Mouse (Mus musculus): ENCODE data around the gene Zbtb46.
A peak's percentile ranks its signal among the peaks of the same experiment; 100 is the strongest.

The Zbtb46 gene

GRCm38 (mm10) chr2:181463008-181463738 is 3.9 kb upstream of the Zbtb46 start:
- DNase-seq: peak; percentile 71

DNA sequence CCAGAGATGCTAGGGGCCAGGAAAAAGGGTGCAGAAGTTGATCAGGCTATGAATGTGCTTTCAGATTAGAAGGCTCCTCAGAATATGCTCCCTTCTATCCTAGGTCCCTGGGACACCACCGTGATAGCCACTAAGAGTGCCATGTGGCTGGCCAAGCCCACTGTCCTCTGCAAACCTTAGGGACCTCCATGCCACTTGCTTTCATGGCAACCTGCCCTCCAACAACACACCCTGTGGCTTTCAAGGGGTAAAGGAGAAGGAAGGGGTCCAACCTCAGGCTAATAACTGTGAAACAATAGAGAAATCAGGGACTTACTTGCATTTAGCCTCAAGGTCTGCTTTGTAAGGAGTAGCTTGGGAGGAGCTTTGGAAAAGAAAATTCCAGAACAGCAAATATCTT is 3.4 kb upstream of the Zbtb46 start:
- no peak for DNase-seq

- no peak for DNase-seq
Measured at GRCm38 (mm10) chr2:181461536-181462100, 2.4 kb upstream of the Zbtb46 start.

GRCm38 (mm10) chr2:181459673-181460621 is 721 bp upstream of the Zbtb46 start:
- peak; percentile 92 for DNase-seq

GRCm38 (mm10) chr2:181458411-181459152 is 644 bp downstream of the Zbtb46 start:
- DNase-seq: peak; percentile 60

- DNase-seq: no peak
Measured at GRCm38 (mm10) chr2:181457831-181458230, 1.4 kb downstream of the Zbtb46 start.

GRCm38 (mm10) chr2:181455899-181456298 is 3.3 kb downstream of the Zbtb46 start:
- DNase-seq: no peak

GRCm38 (mm10) chr2:181453274-181453673 is 6.0 kb downstream of the Zbtb46 start:
- DNase-seq: peak; percentile 52

GRCm38 (mm10) chr2:181452181-181452580 is 7.0 kb downstream of the Zbtb46 start:
- no peak for DNase-seq

- DNase-seq: no peak
Measured at GRCm38 (mm10) chr2:181443016-181443415, 16.2 kb downstream of the Zbtb46 start.

DNA sequence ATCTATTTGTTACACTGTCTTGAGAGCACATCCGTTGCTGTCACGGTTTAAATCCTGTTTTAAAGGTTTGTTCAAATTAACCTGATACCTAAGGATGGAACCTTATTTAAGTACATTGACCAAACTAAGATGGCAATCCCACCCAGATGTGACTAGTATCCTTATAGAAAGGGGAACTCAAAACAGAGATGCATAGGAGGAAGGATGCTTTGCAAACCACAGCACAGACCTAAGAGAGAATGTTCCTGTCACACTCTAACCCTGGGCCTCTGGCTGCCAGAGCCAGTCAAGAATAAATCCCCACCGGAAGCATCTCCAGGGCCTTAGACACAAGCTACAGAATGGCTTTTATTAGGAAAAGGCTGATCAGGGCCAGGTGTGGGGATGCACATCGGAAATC is 21.1 kb downstream of the Zbtb46 start:
- no peak for DNase-seq

DNA sequence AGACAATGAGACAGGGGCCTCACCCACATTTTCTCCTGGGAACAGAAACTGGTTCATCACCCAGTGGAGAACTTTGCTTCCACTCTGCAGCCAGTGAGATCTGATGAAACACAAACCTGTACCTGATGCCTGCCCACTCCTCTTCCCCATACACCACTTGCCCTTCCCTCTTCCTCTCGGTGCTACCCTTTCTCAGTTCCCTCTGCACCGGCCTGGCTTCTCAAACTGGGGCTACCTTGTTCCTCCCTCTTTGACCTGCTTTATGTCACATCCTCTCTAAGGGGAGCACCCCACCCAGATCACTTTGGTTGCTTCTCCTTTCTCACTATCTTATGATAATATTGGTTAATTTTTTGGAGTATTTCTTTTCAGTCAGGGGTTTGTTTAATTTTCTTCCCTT is 23.0 kb downstream of the Zbtb46 start:
- DNase-seq: no peak

GRCm38 (mm10) chr2:181423834-181424233 is 35.4 kb downstream of the Zbtb46 start:
- no peak for DNase-seq

GRCm38 (mm10) chr2:181420903-181421638 is 38.2 kb downstream of the Zbtb46 start:
- DNase-seq: peak; percentile 62

DNA sequence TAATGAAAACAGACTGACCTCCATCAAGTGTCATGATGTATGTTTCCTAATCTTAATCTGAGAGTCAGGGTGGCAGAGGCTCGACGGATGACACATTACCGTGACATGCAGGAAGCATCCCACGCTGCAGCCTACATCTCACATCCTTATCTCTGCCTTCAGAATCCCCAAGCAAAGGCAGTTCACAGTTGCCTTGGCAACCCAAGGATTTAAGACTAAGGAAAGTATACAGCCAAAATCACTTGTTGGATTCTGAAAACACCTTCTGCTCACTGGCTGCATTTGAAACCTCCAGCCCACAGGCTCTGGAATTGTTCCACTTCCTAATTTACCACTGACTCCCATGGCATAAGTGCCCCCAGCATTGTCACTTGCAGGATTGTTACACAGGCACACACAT is 38.8 kb downstream of the Zbtb46 start:
- DNase-seq: peak; percentile 58

GRCm38 (mm10) chr2:181419359-181419758 is 39.9 kb downstream of the Zbtb46 start:
- DNase-seq: peak; percentile 68

DNA sequence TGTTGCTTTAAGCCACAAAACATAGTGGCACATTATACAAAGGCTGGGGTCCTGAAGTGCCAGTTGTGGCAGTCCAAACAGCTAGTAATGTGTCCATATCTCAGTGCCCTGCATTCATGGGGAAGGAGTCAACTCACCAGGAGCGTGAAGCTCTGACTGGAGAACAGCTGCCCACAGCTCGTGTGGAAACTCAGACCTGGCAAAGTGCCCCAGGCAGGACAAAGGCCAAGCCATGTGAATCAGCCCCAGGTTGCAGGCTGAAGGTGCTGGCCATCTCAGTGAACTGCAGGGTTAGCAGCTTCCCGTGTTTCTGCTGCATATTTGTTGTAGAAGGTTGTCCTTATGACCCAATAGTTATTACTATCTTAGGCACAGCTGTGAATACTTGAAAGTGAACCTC is 43.3 kb downstream of the Zbtb46 start:
- DNase-seq: no peak

DNA sequence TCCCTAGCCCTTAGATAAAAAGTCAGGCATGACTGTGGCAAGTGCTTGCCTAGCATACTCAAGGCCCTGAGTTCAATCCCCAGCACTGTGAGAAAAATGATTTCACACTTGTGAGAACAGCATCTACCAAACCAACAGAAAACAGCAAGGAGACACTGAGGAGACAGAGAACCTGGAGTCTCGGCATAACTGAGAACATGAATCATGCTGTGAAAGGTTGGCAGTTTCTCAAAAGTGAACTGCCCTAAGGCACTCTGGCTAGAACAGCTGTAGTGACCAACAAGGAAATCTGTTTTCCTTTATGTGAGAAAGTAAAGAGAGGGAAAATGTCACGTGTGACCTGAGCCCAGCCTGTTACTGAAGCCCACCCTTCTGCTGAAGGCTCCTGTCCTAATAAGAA is 46.1 kb downstream of the Zbtb46 start:
- DNase-seq: no peak

DNA sequence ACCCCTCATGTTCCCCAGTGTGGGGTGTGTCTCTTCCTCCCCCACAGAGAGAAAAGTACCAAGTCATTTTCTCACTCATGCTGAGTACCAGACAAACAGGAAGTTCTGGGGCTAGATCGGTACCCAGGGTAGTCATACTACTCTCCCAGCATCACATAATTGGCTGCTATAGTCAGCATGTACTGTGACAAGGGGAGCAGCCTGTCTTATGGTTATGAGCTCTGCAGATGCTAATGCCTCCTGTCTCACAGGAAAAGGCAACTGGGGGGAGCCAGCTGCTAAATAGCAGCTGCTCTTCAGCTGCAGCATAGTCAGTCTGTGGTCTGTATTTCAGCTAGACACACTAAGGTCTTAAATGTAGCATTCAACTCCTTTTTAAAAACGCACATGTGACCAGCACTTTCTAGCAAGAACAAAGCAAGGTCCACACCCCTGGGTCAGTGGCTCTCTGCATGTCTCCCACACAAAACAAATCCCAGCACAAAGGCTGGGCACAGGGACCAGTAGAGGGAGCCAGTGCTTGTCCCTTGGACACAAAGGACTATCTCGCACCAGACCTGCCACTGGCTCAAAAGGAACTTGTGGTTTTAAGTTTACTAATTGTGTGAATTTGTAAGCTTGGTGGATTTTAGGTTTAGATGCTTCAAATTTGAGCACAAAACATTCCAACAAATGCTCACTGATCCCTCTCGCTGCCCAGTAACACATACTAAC is 48.3 kb downstream of the Zbtb46 start:
- DNase-seq: peak; percentile 75

- no peak for DNase-seq
Measured at GRCm38 (mm10) chr2:181409643-181410042, 49.6 kb downstream of the Zbtb46 start.

DNA sequence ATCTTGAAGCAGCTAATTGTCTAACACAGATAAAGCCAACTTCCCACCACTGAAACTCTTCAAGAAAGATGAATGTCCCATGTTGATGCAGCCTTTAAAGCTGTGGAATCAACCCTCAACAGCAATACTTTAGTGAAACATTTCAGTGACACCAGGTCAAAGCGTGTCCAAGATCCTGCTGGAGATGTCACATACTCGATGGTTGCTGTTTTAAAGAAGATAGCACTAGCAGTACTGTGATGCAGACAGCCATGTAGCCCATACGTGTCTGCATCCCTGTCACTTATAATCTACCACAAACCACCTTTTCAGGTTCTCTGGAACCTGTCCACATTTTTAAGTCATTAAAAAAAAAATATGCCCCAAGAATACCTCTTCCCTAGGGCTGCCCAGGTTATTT is 55.5 kb downstream of the Zbtb46 start:
- no peak for DNase-seq
